Mouse (Mus musculus) heart, adult 9 months (tissue): ENCODE data around the gene Adig.

Source experiments
- DNase-seq, 2 experiments: peaks; one replicate each; pipeline ENCODE4 v3.0.0; 2022; ENCODE audit warnings: low spot score in 2 of 2

Gene Adig

GRCm38 (mm10) chr2:158539433-158540305, 37.3 kb downstream of the Adig start:
- DNase-seq, result no peak

GRCm38 (mm10) chr2:158541286-158541685, 38.9 kb downstream of the Adig start:
- DNase-seq, result no peak

- DNase-seq, result no peak
Measured at GRCm38 (mm10) chr2:158545266-158545665, 42.9 kb downstream of the Adig start.

DNA sequence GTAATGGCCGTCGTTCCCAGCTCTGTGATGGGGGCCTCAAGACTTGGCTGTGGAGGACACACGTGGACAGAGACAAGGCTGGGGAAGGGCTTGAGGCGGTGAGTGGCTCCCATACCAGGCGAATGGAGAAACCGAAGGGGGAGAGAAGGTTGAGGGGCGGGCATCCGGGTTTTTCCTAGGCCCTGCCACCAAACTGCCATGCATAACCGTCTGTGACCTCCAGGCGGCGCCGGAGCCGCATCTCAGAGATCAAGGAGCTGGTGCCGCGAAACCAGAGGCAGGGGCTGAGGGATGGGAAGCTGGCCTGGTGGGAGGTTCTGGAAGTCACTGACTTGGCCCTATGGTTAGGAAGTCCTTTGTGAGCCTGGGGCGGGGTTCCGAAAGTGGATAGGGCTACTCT, 44.3 kb downstream of the Adig start:
- DNase-seq, result peak; percentile 20 to 24

- peak; percentile 16 to 44 for DNase-seq
Measured at GRCm38 (mm10) chr2:158550067-158550466, 47.7 kb downstream of the Adig start.

GRCm38 (mm10) chr2:158554366-158554765, 52.0 kb downstream of the Adig start:
- no peak for DNase-seq

GRCm38 (mm10) chr2:158555252-158555651, 52.8 kb downstream of the Adig start:
- DNase-seq, result peak; percentile 48 to 52

DNA sequence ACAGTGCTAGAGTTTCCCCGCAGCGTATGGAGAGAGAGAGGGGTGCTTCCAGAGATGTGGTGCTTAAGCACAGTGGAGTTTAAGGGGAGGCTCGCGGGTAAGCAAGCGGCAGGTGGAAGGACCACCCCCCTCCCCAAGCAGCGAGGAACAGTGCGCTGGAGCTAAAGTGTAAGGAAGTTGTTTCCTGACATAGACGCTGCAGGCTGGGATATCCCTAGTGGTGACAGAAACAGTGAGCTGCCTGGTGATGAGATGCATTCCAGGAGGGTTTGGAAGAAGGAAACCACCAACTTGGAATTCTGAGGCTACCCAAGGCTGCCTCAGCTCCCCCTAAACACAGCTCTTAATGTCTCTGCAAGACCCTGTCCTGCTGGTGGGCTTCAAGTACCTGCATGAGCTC, 53.4 kb downstream of the Adig start:
- no peak for DNase-seq

DNA sequence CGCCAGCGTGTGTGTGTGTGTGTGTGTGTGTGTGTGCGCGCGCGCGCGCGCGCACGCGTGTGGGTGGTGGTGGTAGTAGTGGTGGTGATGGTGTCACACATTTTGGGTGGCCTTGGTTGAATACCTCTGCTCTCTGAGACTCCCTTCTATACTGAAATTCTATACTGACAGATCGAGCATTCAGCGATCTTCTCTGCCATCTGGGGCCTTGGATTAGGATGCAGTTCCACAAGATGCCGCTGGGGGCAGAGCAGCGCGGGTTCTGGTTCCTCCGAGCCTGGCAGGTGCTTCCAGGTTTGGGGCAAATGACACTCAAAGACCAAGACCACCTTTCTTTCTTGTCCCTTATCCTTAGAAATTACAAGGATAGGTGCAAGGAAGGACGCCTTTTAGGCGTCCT, 53.8 kb downstream of the Adig start:
- peak; percentile 18 to 50 for DNase-seq

DNA sequence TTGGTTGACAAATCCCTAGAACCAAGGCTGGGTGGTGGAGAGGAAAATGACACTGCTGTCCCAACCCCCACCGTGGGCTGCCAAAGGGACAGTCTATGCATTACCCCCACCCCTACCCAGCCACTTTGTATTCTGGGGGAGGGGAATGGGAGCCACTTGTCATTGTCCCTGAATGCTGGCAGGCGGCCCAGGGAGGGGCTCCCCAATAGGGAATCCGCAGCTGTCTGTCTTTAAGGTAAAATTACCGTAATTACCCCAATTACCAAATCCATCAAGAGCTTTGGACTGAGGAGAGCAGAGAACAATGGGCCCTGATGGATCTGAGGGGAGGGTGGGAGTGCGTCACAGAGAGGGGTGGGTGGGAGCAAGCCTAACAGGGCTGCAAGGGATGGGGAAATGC, 54.3 kb downstream of the Adig start:
- DNase-seq, result no peak
